Mouse (Mus musculus): ENCODE measurements around the gene Moxd1.

DNA sequence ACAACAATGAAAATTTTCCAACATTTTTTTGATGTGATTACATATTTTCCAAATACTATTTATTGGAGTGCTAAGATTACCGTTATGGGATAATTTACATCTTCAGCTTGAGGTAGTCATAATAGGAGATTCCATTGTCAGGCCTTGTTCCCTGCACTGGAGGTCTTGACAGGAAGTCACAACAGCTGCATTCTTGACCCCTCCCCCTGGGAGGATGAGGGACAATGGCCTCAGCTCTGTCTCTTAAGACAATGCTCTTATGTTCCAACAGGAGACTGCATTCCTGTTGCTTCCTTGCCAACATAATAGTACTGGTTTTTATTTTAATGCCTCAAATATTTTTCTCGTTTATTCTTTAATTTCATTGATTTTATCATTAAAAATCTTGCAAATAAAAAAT is 44.2 kb downstream of the Moxd1 start:
- TF ChIP-seq CTCF (IDR thresholded peaks at IDR 0.05; ENCODE audit: low read depth) (no peak), EP300 (IDR thresholded peaks at IDR 0.05; ENCODE audit: low read depth) (no peak)

Measured in heart, postnatal 0 days (tissue).